Mouse (Mus musculus): Measurements from ENCODE around the gene Ros1. TPM values are rescaled to one million over a fixed set of nuclear protein-coding genes. Genes with fewer than 3 reads are reported as not detected.
A peak's percentile ranks its signal among the peaks of the same experiment; 100 is the strongest.

The Ros1 gene
- total and polyA plus RNA-seq, 3 experiments, result not detected

DNA sequence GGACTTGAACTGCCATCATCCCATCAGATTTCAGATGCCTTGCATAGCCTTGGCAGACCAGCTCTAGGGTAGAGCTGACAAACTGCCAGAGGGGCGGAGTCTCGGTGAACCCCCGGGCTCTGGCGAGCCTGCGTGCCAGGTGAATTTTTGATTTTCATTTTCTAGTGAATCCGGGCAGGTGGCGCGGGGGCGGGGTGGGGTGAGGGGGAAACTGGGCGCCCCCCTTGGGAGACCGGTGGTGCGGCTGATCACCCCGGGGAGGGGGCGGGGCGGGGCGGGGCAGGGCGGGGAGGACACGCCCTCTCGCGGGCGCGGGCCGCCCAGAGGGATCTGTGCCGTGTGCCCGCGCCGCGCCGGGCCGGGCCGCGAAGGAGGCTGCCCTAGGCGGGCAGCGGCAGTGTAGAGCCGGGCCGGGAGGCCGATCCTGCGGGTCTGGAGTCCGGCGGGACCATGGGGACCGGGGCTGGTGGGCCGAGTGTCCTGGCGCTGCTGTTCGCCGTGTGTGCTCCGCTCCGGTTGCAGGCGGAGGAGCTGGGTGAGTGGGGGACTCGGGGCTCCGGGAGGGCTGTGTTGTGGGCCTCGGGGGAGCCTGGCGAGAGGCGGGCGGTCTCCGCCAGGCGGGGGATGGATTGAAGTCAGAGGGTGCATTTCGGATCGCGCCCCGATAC is 38.4 kb upstream of the Ros1 start, which contains the start of gene Dcbld1:
Gene Dcbld1 (plus strand): TSS at position 319 of the 668 bp plus-strand sequence.
- Histone ChIP-seq H3K27ac (ENCODE audit: insufficient read depth, low read depth) (no peak within 1 kb of the TSS), H3K27me3 (replicated peaks) (peaks cover 3% of the 10 kb centered on the region), H3K9me3 (replicated peaks; ENCODE audit: low read length) (no peaks in the 10 kb centered on the region), H3K4me1 (ENCODE audit: control insufficient read depth in 1 of 2, insufficient read depth in 2 of 2) (peaks cover 0 to 7% of the 10 kb centered on the region in 2 experiments; a peak in 2 of 4 replicates), H3K4me2 (ENCODE audit: insufficient read depth, low read depth, poor library complexity, severe bottlenecking) (peak within 1 kb of the TSS; percentile 71), H3K79me2 (replicated peaks; ENCODE audit: control insufficient read depth, extremely low read depth, insufficient read depth, poor library complexity, severe bottlenecking) (no peaks in the 10 kb centered on the region), H3K9ac (ENCODE audit: insufficient read depth, low read depth) (peak within 1 kb of the TSS; percentile 21; the same call in 1 of the 2 replicates), H3K36me3 (replicated peaks in 1 of 2; ENCODE audit: control insufficient read depth in 1 of 2, insufficient read depth in 1 of 2, low read length in 1 of 2) (no peaks in the 10 kb centered on the region), H3K4me3 (replicated peaks in 1 of 3; ENCODE audit: low read depth in 2 of 3, low read length in 2 of 3, poor library complexity in 1 of 3) (peak within 1 kb of the TSS in 2 of 3 experiments; percentile 52 to 65)
- no peak for TF ChIP-seq E2F4 (IDR thresholded peaks at IDR 0.05; ENCODE audit: insufficient replicate concordance, low read depth, low read length)
- TF ChIP-seq MAX (IDR thresholded peaks at IDR 0.05; ENCODE audit: low read length), result 0 out of 2 replicates have a peak, but pooled peaks have one; percentile 15
- peak; percentile 32; the same call in 1 of the 2 replicates for TF ChIP-seq POLR2A (IDR thresholded peaks at IDR 0.05; ENCODE audit: low read depth, low read length)
- TF ChIP-seq MXI1 (IDR thresholded peaks at IDR 0.05; ENCODE audit: low read depth, low read length), result no peak
- DNase-seq (ENCODE audit: extremely low read depth), result peak; percentile 41
- dilution Hi-C loops (cut with MboI; ENCODE audit: extremely low pct_ligation_motif_present, extremely low pct_unique_long_range_greater_than_20kb, low sequenced_read_pairs) (no loop called here), in situ Hi-C loops (cut with MboI; ENCODE audit: low pct_ligation_motif_present, low pct_unique_long_range_greater_than_20kb, low sequenced_read_pairs) (loop anchor here (5.0 kb wide), 1 partner anchor 154 kb away; the partner anchor contains the start of gene Nepn)

DNA sequence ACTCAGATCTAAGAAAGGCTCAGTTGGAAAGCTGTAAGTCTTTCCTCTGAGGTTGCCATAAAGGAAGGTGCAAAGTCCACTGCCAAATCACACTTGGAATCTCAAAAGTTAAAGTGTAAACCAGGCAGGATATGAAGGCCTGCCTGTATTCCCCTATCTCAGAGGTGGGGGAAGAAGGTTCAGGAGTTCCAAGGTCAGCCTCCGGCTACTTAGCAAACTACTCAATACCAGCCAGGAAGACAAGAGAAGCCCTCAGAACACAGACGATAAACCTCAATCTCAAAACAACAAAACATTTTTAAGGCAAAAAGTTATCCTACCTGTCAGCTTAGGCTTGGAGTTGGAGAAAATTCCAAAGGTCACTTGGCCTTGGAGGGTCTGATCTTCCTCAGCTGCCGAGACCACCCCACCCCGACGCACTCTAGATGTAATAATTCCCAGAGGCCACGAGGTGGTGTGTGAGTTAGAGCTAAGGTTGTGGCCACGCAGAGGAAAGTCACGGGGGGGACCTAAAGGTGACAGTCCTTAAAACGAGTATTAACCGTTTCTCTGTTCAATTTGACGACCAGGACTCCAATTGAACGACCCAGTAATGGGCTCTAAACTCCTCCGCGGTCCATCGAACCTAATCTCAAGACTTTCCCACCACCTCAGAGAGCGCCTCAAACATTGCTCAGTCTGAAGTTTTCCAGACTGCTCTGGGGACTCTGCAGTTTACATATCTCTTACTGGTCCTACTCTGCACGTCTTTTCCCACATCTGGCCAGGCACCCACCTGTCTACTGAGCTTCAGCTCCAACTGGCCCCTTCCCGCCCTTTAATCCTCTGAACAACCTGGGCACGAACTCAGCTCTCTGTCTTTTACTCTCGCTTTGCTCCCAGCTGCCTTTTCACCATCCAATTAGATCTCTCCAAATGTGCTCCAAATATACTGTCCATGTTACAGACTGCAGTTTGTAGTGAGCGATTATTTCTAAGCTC is 37.4 kb upstream of the Ros1 start:
- peak; percentile 33 for TF ChIP-seq SMC3 (IDR thresholded peaks at IDR 0.05; ENCODE audit: low read depth, low read length)
- no peak for TF ChIP-seq JUN (IDR thresholded peaks at IDR 0.05; ENCODE audit: insufficient read depth, low read depth, low read length)
- TF ChIP-seq NRF1 (IDR thresholded peaks at IDR 0.05; ENCODE audit: low read depth, low read length), result no peak
- peak; percentile 24 for TF ChIP-seq RAD21 (IDR thresholded peaks at IDR 0.05; ENCODE audit: low read depth, low read length)
- peak in 1 of 2 experiments; percentile 50; a peak in 2 of 4 replicates for TF ChIP-seq CTCF (conservative IDR thresholded peaks at IDR 0.05 in 1 of 2, IDR thresholded peaks at IDR 0.05 in 1 of 2; ENCODE audit: low read depth in 2 of 2, low read length in 2 of 2)
- no peak for TF ChIP-seq ZNF384 (IDR thresholded peaks at IDR 0.05; ENCODE audit: low read depth, low read length)
- no peak for TF ChIP-seq USF1 (IDR thresholded peaks at IDR 0.05; ENCODE audit: low read depth, low read length)
- dilution Hi-C loops (cut with MboI; ENCODE audit: extremely low pct_ligation_motif_present, extremely low pct_unique_long_range_greater_than_20kb, low sequenced_read_pairs), result no loop called here
- Histone ChIP-seq H3K27me3 (replicated peaks) (peaks cover 3% of the 10 kb centered on the region), H3K36me3 (replicated peaks in 1 of 2; ENCODE audit: control insufficient read depth in 1 of 2, insufficient read depth in 1 of 2, low read length in 1 of 2) (no peaks in the 10 kb centered on the region), H3K79me2 (replicated peaks; ENCODE audit: control insufficient read depth, extremely low read depth, insufficient read depth, poor library complexity, severe bottlenecking) (no peaks in the 10 kb centered on the region), H3K9me3 (replicated peaks; ENCODE audit: low read length) (no peaks in the 10 kb centered on the region), H3K27ac (ENCODE audit: insufficient read depth, low read depth) (no peak overlapping the region), H3K4me1 (ENCODE audit: control insufficient read depth in 1 of 2, insufficient read depth in 2 of 2) (peaks cover 0 to 7% of the 10 kb centered on the region in 2 experiments; a peak in 2 of 4 replicates), H3K4me2 (ENCODE audit: insufficient read depth, low read depth, poor library complexity, severe bottlenecking) (peak overlapping the region; percentile 71), H3K4me3 (replicated peaks in 1 of 3; ENCODE audit: low read depth in 2 of 3, low read length in 2 of 3, poor library complexity in 1 of 3) (peak overlapping the region in 2 of 3 experiments; percentile 35 to 65), H3K9ac (ENCODE audit: insufficient read depth, low read depth) (no peak overlapping the region)
- DNase-seq (ENCODE audit: extremely low read depth), result peak; percentile 14
- in situ Hi-C loops (cut with MboI; ENCODE audit: low pct_ligation_motif_present, low pct_unique_long_range_greater_than_20kb, low sequenced_read_pairs), result loop anchor here (5.0 kb wide), 1 partner anchor 155 kb away; the partner anchor contains the start of gene Nepn

All from CH12.LX (cell line).